Mouse (Mus musculus) mesoderm, embryonic 11.5 days (tissue): ENCODE measurements around the gene Dusp18.

ENCODE experiments used
- DNase-seq: peaks from one replicate; pipeline ENCODE4 v3.0.0-alpha.2; 2012; ENCODE audit warnings: low read depth, low spot score

The Dusp18 gene

GRCm38 (mm10) chr11:3930019-3930418 is 35.0 kb downstream of the Dusp18 start:
- no peak for DNase-seq

DNA sequence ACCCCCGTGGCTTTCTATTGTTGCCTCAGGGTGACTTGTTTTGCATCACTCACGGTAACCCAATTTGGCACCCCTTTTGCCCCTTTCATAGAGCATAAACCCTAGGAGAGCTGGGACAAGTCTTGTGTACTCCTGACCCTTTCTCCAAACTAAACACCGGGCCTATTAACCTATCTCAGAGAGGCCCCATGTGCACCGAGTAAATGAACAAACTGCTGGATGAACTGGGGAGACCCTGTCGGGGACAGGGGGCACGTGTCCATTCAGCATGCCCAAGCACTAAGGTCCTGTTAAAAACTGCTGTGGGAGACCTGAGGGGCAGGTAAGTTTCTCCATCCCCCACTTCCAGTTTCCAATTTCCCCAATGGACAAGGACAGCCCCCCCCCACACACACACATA is 35.9 kb downstream of the Dusp18 start:
- DNase-seq: no peak

- peak; percentile 83 for DNase-seq
Observed at GRCm38 (mm10) chr11:3931511-3932211, 36.6 kb downstream of the Dusp18 start, which contains the start of gene Tcn2. Gene Tcn2, minus strand, starts transcription at chr11:3932159.

DNA sequence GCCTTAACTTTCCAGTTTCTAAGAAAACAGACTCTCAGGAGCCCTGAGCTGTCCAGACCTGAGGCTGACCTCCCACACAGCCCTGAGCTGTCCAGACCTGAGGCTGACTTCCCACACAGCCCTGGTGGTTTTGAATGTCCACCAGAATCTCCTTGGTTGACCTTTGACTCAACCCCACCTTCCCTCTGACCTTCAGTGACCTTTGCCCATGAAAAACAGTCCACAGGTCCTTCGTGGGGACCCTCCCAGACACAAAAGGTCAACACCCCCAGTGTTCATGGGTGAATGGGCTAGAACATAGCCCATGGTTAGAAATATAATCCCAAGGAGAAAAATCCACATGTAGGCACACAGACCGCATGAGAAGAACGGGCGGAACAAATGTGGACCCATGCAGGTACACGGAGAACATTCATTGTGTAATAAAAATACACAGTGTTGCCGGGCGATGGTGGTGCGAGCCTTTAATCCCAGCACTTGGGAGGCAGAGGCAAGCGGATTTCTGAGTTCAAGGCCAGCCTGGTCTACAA is 38.8 kb downstream of the Dusp18 start:
- no peak for DNase-seq

GRCm38 (mm10) chr11:3935135-3935534 is 40.1 kb downstream of the Dusp18 start:
- DNase-seq: no peak

DNA sequence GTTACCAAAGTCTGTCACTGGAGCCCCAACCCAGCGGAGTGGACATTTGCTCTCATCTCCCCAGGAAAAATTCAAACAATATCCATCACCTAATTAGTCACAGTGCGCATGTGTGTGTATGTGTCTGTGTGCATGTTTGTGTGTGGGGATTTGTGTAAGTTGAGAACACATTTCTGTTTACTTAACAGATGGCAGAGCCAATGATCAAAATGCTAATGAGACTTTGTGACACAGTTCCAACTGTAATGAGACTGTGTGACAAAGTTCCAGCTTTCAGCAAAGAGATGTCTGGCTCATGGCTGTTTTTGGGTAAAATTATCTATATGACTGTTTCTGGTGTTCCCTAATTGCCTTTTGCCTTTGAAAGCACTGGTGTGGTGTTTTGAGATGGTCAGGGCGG is 41.3 kb downstream of the Dusp18 start:
- DNase-seq: no peak

GRCm38 (mm10) chr11:3937321-3937874 is 42.4 kb downstream of the Dusp18 start:
- no peak for DNase-seq

DNA sequence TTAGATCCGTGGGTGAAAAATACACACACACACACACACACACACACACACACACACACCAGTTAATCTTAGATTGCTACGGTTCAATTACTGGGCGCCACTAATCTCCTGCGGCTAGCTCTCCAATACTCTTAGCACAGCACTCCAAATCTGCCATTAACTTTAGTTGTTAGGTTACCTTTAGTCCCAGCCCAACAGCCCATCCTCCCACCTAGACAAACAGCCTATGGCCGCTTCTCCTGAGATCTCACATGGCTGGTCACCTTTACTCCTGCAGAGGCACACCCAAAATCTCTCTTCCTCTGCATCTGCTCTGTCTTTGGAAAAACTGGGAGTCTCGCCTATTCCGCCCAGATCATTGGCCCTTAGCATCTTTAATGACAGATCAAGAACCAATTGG is 46.3 kb downstream of the Dusp18 start:
- no peak for DNase-seq

DNA sequence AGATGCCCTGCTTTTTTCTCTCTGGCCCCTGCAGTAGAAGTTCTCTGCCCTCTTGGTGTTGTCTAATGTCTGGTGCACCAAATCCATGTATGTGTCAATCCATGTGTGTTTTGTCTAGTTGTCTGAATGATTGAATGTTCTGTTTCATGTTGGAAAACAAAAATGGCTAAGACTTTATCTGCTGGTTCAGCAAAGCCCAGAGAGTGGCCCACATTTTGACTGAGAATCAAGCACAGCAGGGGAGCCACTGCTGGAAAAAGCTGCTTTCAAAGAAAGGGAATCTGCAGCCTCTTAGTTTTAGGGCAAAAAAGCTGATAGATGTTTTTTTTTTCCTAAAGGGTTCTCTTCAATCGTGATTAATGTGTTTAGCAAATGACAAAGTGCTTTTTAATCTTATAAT is 51.3 kb downstream of the Dusp18 start:
- no peak for DNase-seq
